ENCODE assay signal across 11 mouse cellular contexts in genomic region chr4:83725136-83725535, GRCm38 (mm10).
DNase-seq lines count a peak whose midpoint lies in the region; ATAC-seq lines count a peak whose summit lies in the region.
"Had no signal": no experiment of that assay in that cellular context is flagged by ENCODE, and none has a peak within 500 bp of the region (broad histone marks: within the 10 kb centered on the region; RNA-seq: fewer than 3 reads in every experiment).

No protein-coding gene starts in this region.

- no peak for ATAC-seq in kidney, embryonic 15.5 days (replicated peaks; ENCODE audit: low FRiP score)

- no peaks in the 10 kb centered on the region for H3K36me3 ChIP-seq in kidney, embryonic 15.5 days
- H3K36me3 ChIP-seq: forebrain, embryonic 10.5 days; limb, embryonic 12.5 days had no signal

- no peaks in the 10 kb centered on the region for H3K4me1 ChIP-seq in kidney, embryonic 15.5 days
- H3K4me1 ChIP-seq: forebrain, embryonic 10.5 days; limb, embryonic 12.5 days had no signal

- H3K4me3 ChIP-seq in kidney, embryonic 15.5 days (replicated peaks) = no peak overlapping the region
- H3K4me3 ChIP-seq: forebrain, embryonic 10.5 days; limb, embryonic 12.5 days had no signal

- WGBS in kidney, embryonic 15.5 days = 7% methylated on average over 2 of the region's 2 CpGs

- DNase-seq in cerebellum, postnatal 10 days = peak; percentile 34 to 35
- DNase-seq in cerebellum, adult 11-12 months = no peak
- peak; percentile 23 for DNase-seq in kidney, postnatal 10 days
- peak; percentile 11 for DNase-seq in 3134 (ENCODE audit: extremely low read depth, insufficient read length, low spot score)
- DNase-seq in brain, adult 2 months (ENCODE audit: low read depth, low spot score) = peak; percentile 20
- no peak for DNase-seq in urinary bladder, postnatal 25 days (ENCODE audit: low spot score)
- DNase-seq in spleen, postnatal 36 days (ENCODE audit: low spot score in 2 of 2) = no peak
- DNase-seq: spleen, adult 18-20 months had no signal

- H3K4me2 ChIP-seq in kidney, embryonic 15.5 days = no peak overlapping the region
- H3K4me2 ChIP-seq: limb, embryonic 12.5 days had no signal

- H3K27me3 ChIP-seq in kidney, embryonic 15.5 days = no peaks in the 10 kb centered on the region
- H3K27me3 ChIP-seq: limb, embryonic 12.5 days had no signal

- H3K27ac ChIP-seq in kidney, embryonic 15.5 days = no peak overlapping the region
- H3K27ac ChIP-seq: forebrain, embryonic 10.5 days; limb, embryonic 12.5 days had no signal

- no peak overlapping the region for H3K9ac ChIP-seq in kidney, embryonic 15.5 days
- H3K9ac ChIP-seq: limb, embryonic 12.5 days had no signal

- no peaks in the 10 kb centered on the region for H3K9me3 ChIP-seq in kidney, embryonic 15.5 days (replicated peaks)
- H3K9me3 ChIP-seq: forebrain, embryonic 10.5 days; limb, embryonic 12.5 days had no signal

Comparison
In these comparisons a context has a peak if more than half of its experiments do, and no peak if none do; other contexts are left out.
1. DNase-seq: peak in cerebellum, postnatal 10 days (2 of 2), kidney, postnatal 10 days (single experiment), 3134 (single experiment) and brain, adult 2 months (single experiment); none in cerebellum, adult 11-12 months (single experiment), urinary bladder, postnatal 25 days (single experiment) and spleen, postnatal 36 days (0 of 2).